Mouse (Mus musculus) pancreas, adult 10 weeks (tissue): Measurements from ENCODE around the gene Asna1. TPM values are rescaled to one million over a fixed set of nuclear protein-coding genes. Genes with fewer than 3 reads are reported as not detected.

Experiments
- polyA plus RNA-seq: library from polyadenylated mRNA; stranded (reverse); fragments of 350-450 nt; fragmentation: Illumina TruSeq; extraction: RNeasy Lipid Tissue Mini Kit (QIAGEN cat#74804); gene quantifications from one replicate; pipeline ENCODE4 v1.2.3, GENCODE M21; 2015; ENCODE audit warnings: low read depth, low replicate concordance; ENCODE audit not compliant: insufficient read depth

The Asna1 gene
- polyA plus RNA-seq, result 24.7 TPM

DNA sequence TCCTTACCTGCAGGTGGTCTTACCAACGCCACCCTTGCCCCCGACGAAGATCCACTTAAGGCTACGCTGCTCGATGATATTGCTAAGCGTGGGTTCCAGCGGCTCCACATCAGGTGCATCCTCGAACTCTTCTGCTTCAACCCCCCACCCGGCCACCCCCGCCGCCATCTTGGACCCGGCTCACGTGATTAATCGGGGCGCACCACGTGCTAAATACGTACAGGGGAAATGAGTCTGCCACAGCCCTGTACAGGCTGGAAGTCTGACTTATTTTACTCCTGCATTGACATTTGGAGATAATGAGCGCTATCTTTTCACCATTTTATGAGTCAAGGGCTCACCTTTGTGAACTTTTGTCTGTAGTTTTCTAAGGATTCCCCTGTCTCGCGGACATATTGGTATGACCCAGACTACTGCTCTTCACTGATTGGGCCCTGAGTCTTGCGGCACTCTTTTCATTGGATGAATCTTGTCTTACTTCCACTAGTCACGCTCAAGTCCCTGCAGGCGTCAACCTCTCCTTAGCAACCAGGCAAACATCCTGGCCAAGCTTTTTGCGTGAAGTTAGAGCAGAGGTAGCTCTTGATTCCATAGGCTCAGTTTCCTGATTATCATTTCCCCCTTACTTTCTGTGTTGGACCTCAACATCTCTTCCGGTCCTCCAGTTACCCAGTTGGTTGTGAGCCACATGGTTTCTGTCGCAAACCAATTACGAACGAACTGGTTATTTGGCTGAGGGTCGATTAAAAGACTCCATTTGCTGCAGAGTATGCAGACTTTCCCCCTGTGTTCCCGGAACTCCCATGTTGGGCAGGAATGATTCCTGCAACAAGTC is at the start of gene Asna1:
TSS of gene Asna1 (minus strand) at position 184 of the 835 bp plus-strand sequence.

DNA sequence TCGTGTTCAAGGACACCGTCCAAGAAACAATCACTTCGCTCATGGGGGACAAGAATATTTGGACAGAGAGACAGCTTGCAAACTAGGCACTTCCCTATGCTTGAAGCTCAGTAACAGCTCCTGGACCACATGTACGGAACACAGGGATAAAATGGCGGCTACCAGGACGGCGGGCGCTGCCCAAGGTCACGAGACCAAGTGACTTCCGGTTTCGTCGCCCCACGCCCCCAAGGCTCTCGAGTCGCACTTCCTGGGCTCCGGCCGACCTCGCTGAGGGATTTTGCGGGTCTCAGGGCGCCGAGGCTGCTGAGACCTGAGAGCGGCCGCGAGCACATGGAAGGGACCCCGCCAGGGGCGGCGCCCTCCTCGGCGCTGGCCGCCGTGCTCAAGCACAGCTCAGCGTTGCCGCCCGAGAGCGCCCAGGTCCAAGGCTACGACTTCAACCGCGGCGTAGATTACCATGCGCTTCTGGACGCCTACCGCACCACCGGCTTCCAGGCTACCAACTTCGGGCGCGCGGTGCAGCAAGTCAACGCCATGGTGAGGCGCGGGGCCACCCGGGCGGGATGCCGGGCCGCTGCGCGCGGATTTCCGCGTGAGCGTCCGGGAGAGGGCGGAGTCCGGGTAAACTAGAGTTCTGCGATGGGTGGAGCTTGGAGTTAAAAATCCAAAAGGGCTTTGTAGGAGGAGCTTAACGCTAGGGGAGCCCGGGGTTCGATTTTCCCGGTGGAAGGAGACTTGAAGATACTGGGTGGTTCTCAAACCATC is 46.6 kb upstream of the Asna1 start, which contains the start of gene Dhps:
TSS of gene Dhps (plus strand) at position 244 of the 768 bp plus-strand sequence.

DNA sequence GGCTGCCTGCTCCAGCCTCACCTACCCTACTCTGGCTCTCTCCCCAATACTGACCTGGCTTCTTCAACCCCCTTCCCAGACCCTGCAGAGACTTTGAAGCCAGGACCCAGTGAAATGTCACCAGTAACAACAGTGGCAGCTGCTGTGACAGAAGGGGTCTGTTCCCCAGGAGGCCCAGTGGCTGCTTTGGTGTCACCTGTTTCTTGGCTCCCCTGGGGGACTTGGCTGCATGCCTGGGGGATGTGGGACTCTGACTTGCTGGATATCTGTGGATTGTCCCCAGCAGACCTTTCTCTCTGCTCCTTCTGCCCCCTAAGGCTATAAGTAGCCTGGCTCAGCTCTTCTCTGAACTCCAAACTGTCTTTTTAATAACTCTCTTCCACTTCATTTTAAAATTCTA is 42.9 kb upstream of the Asna1 start, which contains the start of gene Gm5741:
TSS of gene Gm5741 (minus strand) at position 1 of the 400 bp plus-strand sequence.

DNA sequence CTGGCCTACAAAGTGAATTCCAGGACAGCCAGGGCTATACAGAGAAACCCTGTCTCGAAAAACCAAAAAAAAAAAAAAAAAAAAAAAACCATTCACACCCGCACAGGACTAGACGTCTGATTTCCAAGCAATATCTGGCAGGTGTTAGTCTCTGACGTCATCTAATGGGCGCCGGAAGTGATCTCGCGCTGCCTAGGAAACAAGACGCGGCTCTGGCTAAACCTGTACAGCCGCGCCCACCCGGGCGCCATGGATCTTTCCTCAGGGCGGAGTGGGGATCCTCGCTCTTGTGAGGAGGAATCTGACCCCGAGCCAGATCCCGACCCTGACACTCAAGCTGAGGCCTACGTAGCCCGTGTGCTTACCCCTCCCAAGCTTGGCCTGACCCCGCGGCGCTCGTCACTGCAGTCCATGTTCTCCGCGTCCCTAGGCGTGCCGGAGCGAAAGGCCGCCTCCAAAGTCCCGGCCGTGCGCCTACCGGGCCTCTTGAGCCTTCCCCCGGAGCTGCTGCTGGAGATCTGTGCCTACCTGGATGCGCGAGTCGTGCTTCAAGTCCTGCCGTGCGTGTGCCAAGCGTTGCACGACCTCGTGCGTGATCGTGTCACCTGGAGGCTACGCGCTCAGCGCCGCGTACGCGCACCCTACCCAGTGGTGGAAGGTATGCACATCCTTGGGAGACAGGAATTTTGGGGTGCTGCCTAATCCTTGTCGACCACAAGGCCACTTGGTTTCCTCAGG is 35.0 kb upstream of the Asna1 start, which contains the start of gene Fbxw9:
TSS of gene Fbxw9 (plus strand) at position 177 of the 738 bp plus-strand sequence.

DNA sequence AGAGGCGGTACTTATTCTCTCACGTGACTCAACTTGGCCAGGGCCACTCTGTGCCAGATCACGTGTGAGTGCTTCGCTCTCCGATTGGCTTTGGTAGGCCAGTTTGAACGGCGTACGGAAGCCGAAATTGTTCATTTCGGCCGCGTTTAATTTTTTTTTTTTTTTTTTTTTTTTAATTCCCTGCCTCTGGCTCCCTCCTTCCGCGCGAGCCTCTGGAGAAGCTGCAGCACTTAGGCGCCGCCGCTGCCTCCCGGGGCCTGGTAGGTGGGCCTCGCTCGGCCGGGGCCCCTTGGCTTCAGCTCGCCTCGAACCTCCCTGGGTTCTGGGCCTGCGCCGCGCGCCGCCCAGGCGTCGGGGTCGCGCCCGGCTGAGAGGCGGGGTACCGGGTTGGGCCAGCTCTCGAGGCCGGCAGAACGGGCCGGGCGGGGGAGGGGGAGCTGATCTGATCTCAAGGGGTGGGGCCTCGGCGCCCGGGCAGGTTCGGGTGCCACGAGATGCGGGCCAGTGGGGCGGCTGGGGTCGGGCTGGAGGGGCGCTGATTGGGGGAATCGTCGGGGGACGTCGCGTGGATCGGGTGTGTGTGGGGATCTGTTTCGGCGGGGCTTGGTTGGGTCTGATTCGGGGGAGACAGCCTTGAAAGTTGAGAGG is 11.8 kb upstream of the Asna1 start, which contains the start of gene Tnpo2:
TSS of gene Tnpo2 (plus strand) at position 198 of the 648 bp plus-strand sequence.

DNA sequence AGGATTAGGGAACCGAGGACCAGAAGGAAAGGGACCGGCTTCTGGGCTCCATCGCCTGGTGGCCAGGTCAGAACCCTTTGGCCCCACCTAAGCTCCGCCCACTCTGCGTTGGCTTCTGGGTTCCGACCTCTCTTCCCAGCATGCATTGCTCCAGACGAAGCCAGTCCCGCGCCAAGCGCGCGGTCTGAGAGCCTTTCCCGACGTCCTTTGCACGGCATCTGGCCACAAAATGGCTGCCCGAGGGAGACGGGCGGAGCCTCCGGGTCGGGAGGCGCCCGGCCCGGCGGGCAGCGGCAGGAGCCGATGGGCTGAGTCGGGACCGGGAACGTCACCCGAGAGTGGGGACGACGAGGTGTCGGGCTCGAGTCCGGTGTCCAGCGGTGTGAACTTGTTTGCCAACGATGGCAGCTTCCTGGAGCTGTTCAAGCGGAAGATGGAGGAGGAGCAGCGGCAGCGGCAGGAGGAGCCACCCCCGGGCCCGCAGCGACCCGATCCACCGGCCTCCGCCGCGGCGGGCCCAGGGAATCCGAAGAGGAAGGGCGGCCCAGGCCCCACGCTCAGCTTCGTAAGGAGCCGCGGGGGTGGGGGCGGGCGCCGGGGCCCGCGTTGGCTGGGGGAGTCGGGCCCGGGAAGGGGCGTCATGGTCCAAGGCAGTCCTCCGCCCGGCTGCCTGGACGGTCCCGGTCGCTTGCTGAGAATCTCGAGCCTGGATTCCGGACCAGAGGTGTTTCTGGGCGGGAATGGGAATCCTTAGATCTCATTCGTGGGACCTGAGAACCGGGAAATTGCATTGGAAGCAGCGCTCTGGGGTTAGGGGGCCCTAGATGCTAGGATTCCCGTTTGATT is 1.8 kb upstream of the Asna1 start, which contains the start of gene Trir:
TSS of gene Trir (plus strand) at position 154 of the 846 bp plus-strand sequence.

DNA sequence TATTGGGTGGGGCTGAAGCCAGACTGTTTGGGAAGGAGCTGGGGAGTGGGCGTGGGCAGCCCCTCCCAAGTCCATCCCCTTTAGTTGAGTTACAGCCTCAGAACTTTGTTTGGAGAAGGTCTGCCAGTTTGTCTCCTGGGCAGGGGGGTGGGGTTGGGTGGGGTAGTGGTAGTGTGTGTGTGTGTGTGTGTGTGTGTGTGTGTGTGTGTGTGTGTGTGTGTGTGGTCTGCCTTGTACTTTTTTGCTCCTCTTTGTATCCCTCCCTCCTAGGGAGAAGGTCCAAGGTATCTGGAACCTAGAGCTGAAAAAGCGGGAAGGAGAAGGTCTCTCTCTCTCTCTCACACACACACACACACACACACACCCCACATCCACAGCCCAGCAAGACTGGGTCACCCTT is 10.7 kb downstream of the Asna1 start, which contains the start of gene Best2:
TSS of gene Best2 (minus strand) at position 101 of the 400 bp plus-strand sequence.

DNA sequence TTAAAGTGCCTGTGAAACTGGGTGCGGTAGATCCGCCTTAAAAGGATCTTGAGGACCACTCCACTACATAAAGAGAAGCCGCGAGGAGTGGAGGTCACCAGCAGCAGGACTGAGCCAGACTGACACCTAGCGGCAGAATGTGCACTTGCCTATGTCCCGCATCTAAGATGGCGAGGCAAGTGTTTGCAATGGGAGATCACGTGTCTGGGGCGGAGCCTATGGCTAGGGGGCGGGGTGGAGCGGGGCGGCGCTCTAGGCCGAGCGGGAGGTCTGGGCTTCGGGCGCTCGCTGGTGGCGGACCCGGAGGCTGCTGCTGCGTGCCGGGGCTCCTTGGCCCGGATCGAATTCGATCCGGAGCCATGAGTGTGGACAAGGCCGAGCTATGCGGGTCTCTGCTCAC is 34.7 kb downstream of the Asna1 start, which contains the start of gene Hook2:
TSS of gene Hook2 (plus strand) at position 255 of the 400 bp plus-strand sequence.

DNA sequence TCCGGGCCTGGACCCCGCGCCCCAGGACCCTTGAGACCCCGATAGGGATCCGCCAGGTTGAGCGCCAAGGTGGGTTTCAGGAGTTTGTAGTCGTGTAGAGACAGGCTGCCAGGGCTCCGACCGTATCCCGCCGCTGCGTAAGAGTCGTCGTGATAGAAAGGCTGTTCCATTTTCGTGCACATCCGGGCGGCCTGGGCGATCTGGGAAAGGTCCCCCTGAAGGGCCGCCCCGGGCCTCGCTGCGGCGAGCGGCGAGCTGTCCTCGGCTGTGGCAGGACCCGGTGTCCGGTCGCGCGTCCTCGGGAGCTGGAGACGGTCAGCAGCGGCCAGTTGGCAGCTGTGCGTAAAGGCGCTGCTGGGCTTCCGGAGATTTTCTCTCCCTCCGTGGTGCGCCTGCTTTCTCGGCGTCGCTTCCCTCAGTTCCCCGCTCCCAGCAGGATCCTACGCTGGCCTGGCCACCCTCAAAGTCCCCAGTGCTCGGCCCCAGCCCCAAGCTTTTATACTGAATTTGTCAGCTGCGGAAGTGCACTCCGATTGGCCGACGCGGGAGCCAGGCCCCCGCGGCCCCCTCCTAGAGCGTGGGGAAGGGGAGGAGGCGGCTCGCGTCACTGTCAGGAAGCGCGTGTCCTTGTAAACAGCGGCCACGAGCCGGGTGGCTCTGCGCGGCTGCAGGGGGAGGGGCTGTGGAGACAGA is 46.7 kb downstream of the Asna1 start, which contains the start of gene Junb:
TSS of gene Junb (minus strand) at position 471 of the 693 bp plus-strand sequence.

DNA sequence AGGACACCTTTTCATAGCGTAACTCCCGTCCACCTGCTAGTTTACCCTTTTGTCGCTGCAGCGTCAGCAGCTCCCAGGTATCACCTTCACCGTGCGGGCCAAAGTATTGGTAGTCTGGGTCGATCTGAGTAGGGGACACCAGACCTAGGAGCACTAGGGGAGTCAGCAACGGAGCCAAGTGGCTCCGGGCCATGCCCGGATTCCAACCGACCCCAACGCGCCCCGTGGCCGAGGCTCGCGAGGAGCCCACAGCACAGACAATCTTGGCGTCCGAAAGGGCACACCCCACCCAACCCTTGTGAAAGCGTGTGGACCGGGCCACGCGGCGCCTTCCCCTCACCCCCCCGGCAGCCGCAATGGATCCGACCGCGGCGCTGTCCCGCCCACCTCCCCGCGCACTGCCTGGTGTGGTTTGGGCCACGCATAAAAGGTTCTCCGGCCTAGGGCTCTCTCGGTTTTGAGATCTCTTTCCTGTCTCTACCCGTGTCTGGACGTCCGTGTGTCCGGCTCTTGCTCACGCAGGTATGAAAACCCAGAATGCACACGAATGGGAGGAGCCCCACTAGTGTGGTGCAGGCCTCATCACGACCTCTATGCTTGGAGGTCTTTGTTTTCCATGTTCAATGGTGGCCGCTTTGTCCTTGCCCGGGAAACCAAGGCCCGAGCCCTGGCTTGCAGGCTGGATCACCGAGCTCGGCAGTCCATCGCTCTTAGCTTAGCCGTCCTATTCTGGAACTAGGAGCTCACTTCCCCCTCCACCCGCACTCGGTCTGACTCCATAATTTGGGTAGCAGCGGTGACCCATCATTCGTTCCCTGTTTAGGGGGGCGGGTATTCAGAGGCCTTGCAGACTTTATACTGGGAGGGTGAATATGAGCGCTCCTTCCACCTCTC is 55.6 kb downstream of the Asna1 start, which contains the start of the genes Gm49661, Prdx2 and Rnaseh2a:
TSS of gene Gm49661 (minus strand) at position 193 of the 894 bp plus-strand sequence.
TSS of gene Prdx2 (plus strand) at position 347 of the 894 bp plus-strand sequence.
TSS of gene Rnaseh2a (minus strand) at position 527 of the 894 bp plus-strand sequence.

Other genes starting within 250 kb of the Asna1 start
- gene Nfix, start 224.9 kb downstream of the Asna1 start, polyA plus RNA-seq, result 14.9 TPM
- 1.8 TPM for gene Dand5, start 202.5 kb downstream of the Asna1 start, polyA plus RNA-seq
- 7.0 TPM for gene Gadd45gip1, start 193.8 kb downstream of the Asna1 start, polyA plus RNA-seq
- 18.2 TPM for gene Rad23a, start 184.6 kb downstream of the Asna1 start, polyA plus RNA-seq
- 181 TPM for gene Calr, start 178.3 kb downstream of the Asna1 start, polyA plus RNA-seq
- 19.1 TPM for gene Farsa, start 168.3 kb downstream of the Asna1 start, polyA plus RNA-seq
- not detected for gene Syce2, start 153.2 kb downstream of the Asna1 start, polyA plus RNA-seq
- gene Gcdh, start 131.4 kb downstream of the Asna1 start, polyA plus RNA-seq, result 27.8 TPM
- not detected for gene Klf1, start 123.4 kb downstream of the Asna1 start, polyA plus RNA-seq
- gene Dnase2a, start 116.7 kb downstream of the Asna1 start, polyA plus RNA-seq, result 6.3 TPM
- gene Mast1, start 87.9 kb downstream of the Asna1 start, polyA plus RNA-seq, result 0.61 TPM
- not detected for gene Rtbdn, start 78.3 kb downstream of the Asna1 start, polyA plus RNA-seq
- not detected for gene Gm49661, start 55.8 kb downstream of the Asna1 start, polyA plus RNA-seq
- gene Prdx2, start 55.7 kb downstream of the Asna1 start, polyA plus RNA-seq, result 35.5 TPM
- 8.3 TPM for gene Rnaseh2a, start 55.5 kb downstream of the Asna1 start, polyA plus RNA-seq
- 10.0 TPM for gene Junb, start 46.6 kb downstream of the Asna1 start, polyA plus RNA-seq
- gene Hook2, start 34.7 kb downstream of the Asna1 start, polyA plus RNA-seq, result 13.4 TPM
- not detected for gene Best2, start 10.8 kb downstream of the Asna1 start, polyA plus RNA-seq
- gene Trir, start 1.5 kb upstream of the Asna1 start, polyA plus RNA-seq, result 49.3 TPM
- gene Tnpo2, start 11.6 kb upstream of the Asna1 start, polyA plus RNA-seq, result 7.1 TPM
- 6.4 TPM for gene Fbxw9, start 34.8 kb upstream of the Asna1 start, polyA plus RNA-seq
- gene Gm5741, start 42.7 kb upstream of the Asna1 start, polyA plus RNA-seq, result not detected
- gene Dhps, start 46.5 kb upstream of the Asna1 start, polyA plus RNA-seq, result 16.0 TPM
- gene Wdr83os, start 55.5 kb upstream of the Asna1 start, polyA plus RNA-seq, result 22.2 TPM
- gene Wdr83, start 56.0 kb upstream of the Asna1 start, polyA plus RNA-seq, result 13.1 TPM
- gene Man2b1, start 58.0 kb upstream of the Asna1 start, polyA plus RNA-seq, result 14.9 TPM
- 1.1 TPM for gene Zfp791, start 97.8 kb upstream of the Asna1 start, polyA plus RNA-seq
- gene Cks1brt, start 126.6 kb upstream of the Asna1 start, polyA plus RNA-seq, result not detected
- not detected for gene Olfr371, start 200.7 kb upstream of the Asna1 start, polyA plus RNA-seq